Mouse (Mus musculus) myocyte (in vitro differentiated cells): ENCODE measurements around the gene Mybbp1a.

ENCODE experiments used
- POLR2A ChIP-seq: IDR thresholded peaks from one replicate; pipeline ENCODE4 v1.6.1; 2011; ENCODE audit warnings: low read depth, mild to moderate bottlenecking, control low read depth, moderate library complexity; ENCODE audit not compliant: insufficient read length
- TCF12 ChIP-seq: IDR thresholded peaks from one replicate; pipeline ENCODE4 v1.6.1; 2011; ENCODE audit warnings: mild to moderate bottlenecking, control low read depth; ENCODE audit not compliant: poor library complexity, insufficient read depth, severe bottlenecking

DNA sequence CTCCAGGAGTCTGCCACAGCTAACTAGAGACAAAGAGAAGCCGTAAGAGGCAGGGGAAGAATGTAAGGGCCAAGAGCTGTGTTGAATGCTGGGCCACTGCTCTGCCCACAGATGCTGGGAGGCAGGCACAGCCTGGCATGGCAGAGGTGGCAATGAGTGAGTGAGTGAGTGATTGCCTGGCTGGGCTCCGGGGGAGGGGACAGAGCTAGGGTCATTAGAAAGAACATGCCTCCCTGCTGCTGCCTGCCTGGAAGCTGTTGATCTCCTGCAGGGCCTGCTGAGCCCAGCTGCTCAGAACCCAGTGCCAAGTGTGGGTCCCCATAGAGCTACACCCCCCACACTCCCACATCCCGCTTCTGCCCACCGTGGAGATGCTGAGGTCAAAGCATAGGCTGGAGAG is 56.2 kb downstream of the Mybbp1a start:
- TF ChIP-seq TCF12 (no peak), POLR2A (no peak)
